Mouse (Mus musculus) hindbrain, embryonic 10.5 days (tissue): ENCODE measurements around the gene Gmcl1. TPM values are rescaled to one million over a fixed set of nuclear protein-coding genes. Genes with fewer than 3 reads are reported as not detected.

ENCODE experiments used
- DNase-seq: peaks from one replicate; pipeline ENCODE4 v3.0.0-alpha.2; 2017; ENCODE audit warnings: low spot score
- H3K27ac ChIP-seq: fragments of 300-500 bp; sonication (generic); 2 replicates; pipeline ENCODE4 v1.5.1; 2016; ENCODE audit warnings: mild to moderate bottlenecking, moderate library complexity
- H3K27me3 ChIP-seq: fragments of 300-500 bp; sonication (generic); 2 replicates; pipeline ENCODE4 v1.6.1; 2016; ENCODE audit warnings: mild to moderate bottlenecking; ENCODE audit not compliant: poor library complexity, insufficient read depth, severe bottlenecking
- H3K36me3 ChIP-seq: fragments of 300-500 bp; sonication (generic); 2 replicates; pipeline ENCODE4 v1.6.1; 2016; ENCODE audit warnings: mild to moderate bottlenecking, moderate library complexity
- H3K4me1 ChIP-seq: fragments of 300-500 bp; sonication (generic); replicated peaks from 2 replicates; pipeline ENCODE4 v1.6.1; 2016; ENCODE audit warnings: mild to moderate bottlenecking
- H3K4me3 ChIP-seq: fragments of 300-500 bp; sonication (generic); 2 replicates; pipeline ENCODE4 v1.5.1; 2016; ENCODE audit warnings: mild to moderate bottlenecking, moderate library complexity
- H3K9me3 ChIP-seq: fragments of 300-500 bp; sonication (generic); 2 replicates; pipeline ENCODE4 v1.6.1; 2016; ENCODE audit warnings: mild to moderate bottlenecking, moderate library complexity
- WGBS: fragments of 180-500 bp; shearing (Covaris S2); methylation state at CpG from one replicate; pipeline ENCODE4 v1.1.7; 2016; 5-methylcytosine and 5-hydroxymethylcytosine counted together
- polyA plus RNA-seq: library from polyadenylated mRNA; unstranded; fragments of >200 nt; fragmentation: Nextera tagmentation; extraction: Ambion mirVana; gene quantifications from 2 replicates; pipeline ENCODE4 v1.2.1, GENCODE M21; 2016

Gene Gmcl1
- polyA plus RNA-seq, 1 experiment from 2014 or later, result 38.1 TPM

- H3K4me1 ChIP-seq, result no peaks in the 10 kb centered on the region
- WGBS, result 85% methylated on average over 6 of the region's 6 CpGs
These were observed 32.5 kb upstream of the Gmcl1 start for GRCm38 (mm10) chr6:86765637-86766059.

GRCm38 (mm10) chr6:86754105-86754863 is 21.1 kb upstream of the Gmcl1 start:
- Histone ChIP-seq H3K36me3 (no peaks in the 10 kb centered on the region), H3K27ac (no peak overlapping the region), H3K4me3 (no peak overlapping the region), H3K4me1 (no peaks in the 10 kb centered on the region), H3K9me3 (no peaks in the 10 kb centered on the region), H3K27me3 (no peaks in the 10 kb centered on the region)
- 87% methylated on average over 10 of the region's 10 CpGs for WGBS
- DNase-seq, result no peak

More at GRCm38 (mm10) chr6:86765637-86766059, 32.5 kb upstream of the Gmcl1 start:
- no peaks in the 10 kb centered on the region for H3K36me3 ChIP-seq
- H3K4me3 ChIP-seq, result no peak overlapping the region
- H3K27ac ChIP-seq, result no peak overlapping the region
- no peak for DNase-seq
- no peaks in the 10 kb centered on the region for H3K9me3 ChIP-seq
- no peaks in the 10 kb centered on the region for H3K27me3 ChIP-seq

- DNase-seq, result no peak
- WGBS, result 84% methylated on average over 5 of the region's 5 CpGs
- H3K9me3 ChIP-seq, result no peaks in the 10 kb centered on the region
These were observed 19.8 kb upstream of the Gmcl1 start for GRCm38 (mm10) chr6:86752843-86753485.

GRCm38 (mm10) chr6:86750961-86751360 is 17.8 kb upstream of the Gmcl1 start:
- H3K9me3 ChIP-seq, result no peaks in the 10 kb centered on the region
- H3K4me3 ChIP-seq, result no peak overlapping the region
- H3K4me1 ChIP-seq, result no peaks in the 10 kb centered on the region
- no peak overlapping the region for H3K27ac ChIP-seq
- DNase-seq, result no peak
- H3K36me3 ChIP-seq, result no peaks in the 10 kb centered on the region
- WGBS, result 91% methylated on average over 4 of the region's 4 CpGs
- H3K27me3 ChIP-seq, result no peaks in the 10 kb centered on the region

More at GRCm38 (mm10) chr6:86752843-86753485, 19.8 kb upstream of the Gmcl1 start:
- no peaks in the 10 kb centered on the region for H3K4me1 ChIP-seq
- no peaks in the 10 kb centered on the region for H3K36me3 ChIP-seq
- no peaks in the 10 kb centered on the region for H3K27me3 ChIP-seq
- no peak overlapping the region for H3K27ac ChIP-seq
- H3K4me3 ChIP-seq, result no peak overlapping the region

GRCm38 (mm10) chr6:86749817-86750216 is 16.6 kb upstream of the Gmcl1 start:
- Histone ChIP-seq H3K4me1 (no peaks in the 10 kb centered on the region), H3K4me3 (no peak overlapping the region), H3K27ac (no peak overlapping the region), H3K27me3 (no peaks in the 10 kb centered on the region), H3K36me3 (no peaks in the 10 kb centered on the region), H3K9me3 (no peaks in the 10 kb centered on the region)
- DNase-seq, result no peak
- 87% methylated on average over 4 of the region's 4 CpGs for WGBS

DNA sequence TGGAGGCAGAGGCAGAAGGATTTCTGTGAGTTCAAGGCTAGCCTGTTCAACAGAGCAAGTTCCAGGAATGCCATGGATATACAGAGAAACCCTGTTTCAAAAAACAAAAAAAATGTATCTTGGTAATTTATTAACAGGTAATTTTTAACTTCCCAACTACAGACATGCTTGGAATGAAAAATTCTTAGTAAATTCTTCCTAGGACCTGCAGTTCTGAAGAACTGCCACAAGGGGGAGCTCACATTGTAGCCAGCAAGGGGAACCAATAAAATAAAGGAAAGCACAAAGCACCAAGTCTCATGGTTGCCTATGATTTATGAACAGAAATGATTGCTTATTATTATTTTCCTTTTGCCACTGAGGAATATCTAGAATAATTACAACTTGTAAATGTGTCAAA is 14.0 kb upstream of the Gmcl1 start:
- H3K4me3 ChIP-seq, result no peak overlapping the region
- peak; percentile 18 for DNase-seq
- H3K27me3 ChIP-seq, result no peaks in the 10 kb centered on the region
- H3K27ac ChIP-seq, result no peak overlapping the region
- H3K9me3 ChIP-seq, result no peaks in the 10 kb centered on the region
- no peaks in the 10 kb centered on the region for H3K36me3 ChIP-seq
- no peaks in the 10 kb centered on the region for H3K4me1 ChIP-seq

- Histone ChIP-seq H3K4me3 (no peak overlapping the region), H3K27ac (no peak overlapping the region), H3K4me1 (no peaks in the 10 kb centered on the region), H3K27me3 (no peaks in the 10 kb centered on the region), H3K9me3 (no peaks in the 10 kb centered on the region), H3K36me3 (no peaks in the 10 kb centered on the region)
- no peak for DNase-seq
- 41% methylated on average over 3 of the region's 3 CpGs for WGBS
These were observed 7.5 kb upstream of the Gmcl1 start for GRCm38 (mm10) chr6:86740652-86741051.

- Histone ChIP-seq H3K27ac (no peak overlapping the region), H3K4me3 (no peak overlapping the region), H3K4me1 (peaks cover 17% of the 10 kb centered on the region), H3K27me3 (no peaks in the 10 kb centered on the region), H3K36me3 (no peaks in the 10 kb centered on the region), H3K9me3 (no peaks in the 10 kb centered on the region)
- no peak for DNase-seq
- WGBS, result 82% methylated on average over 6 of the region's 6 CpGs
These were observed 3.6 kb upstream of the Gmcl1 start for GRCm38 (mm10) chr6:86736830-86737229.

GRCm38 (mm10) chr6:86736313-86736712 is 3.1 kb upstream of the Gmcl1 start:
- H3K27ac ChIP-seq, result no peak overlapping the region
- no peaks in the 10 kb centered on the region for H3K27me3 ChIP-seq
- no peaks in the 10 kb centered on the region for H3K36me3 ChIP-seq
- H3K4me3 ChIP-seq, result no peak overlapping the region
- peaks cover 21% of the 10 kb centered on the region for H3K4me1 ChIP-seq
- WGBS, result 92% methylated on average over 4 of the region's 4 CpGs
- no peak for DNase-seq
- H3K9me3 ChIP-seq, result no peaks in the 10 kb centered on the region

GRCm38 (mm10) chr6:86732276-86733173 is 658 bp downstream of the Gmcl1 start:
- under 1% methylated on average over 62 of the region's 62 CpGs for WGBS
- H3K4me1 ChIP-seq, result peaks cover 28% of the 10 kb centered on the region
- peak overlapping the region; percentile 94 for H3K27ac ChIP-seq
- peak; percentile 43 for DNase-seq
- no peaks in the 10 kb centered on the region for H3K27me3 ChIP-seq
- H3K4me3 ChIP-seq, result peak overlapping the region; percentile 81
- H3K36me3 ChIP-seq, result peaks cover 4% of the 10 kb centered on the region
- H3K9me3 ChIP-seq, result no peaks in the 10 kb centered on the region

GRCm38 (mm10) chr6:86728711-86729110 is 4.5 kb downstream of the Gmcl1 start:
- H3K4me1 ChIP-seq, result peaks cover 19% of the 10 kb centered on the region
- no peak overlapping the region for H3K4me3 ChIP-seq
- no peak overlapping the region for H3K27ac ChIP-seq
- H3K27me3 ChIP-seq, result no peaks in the 10 kb centered on the region
- WGBS, result 91% methylated on average over 5 of the region's 5 CpGs
- H3K36me3 ChIP-seq, result peaks cover 28% of the 10 kb centered on the region
- DNase-seq, result no peak
- no peaks in the 10 kb centered on the region for H3K9me3 ChIP-seq

DNA sequence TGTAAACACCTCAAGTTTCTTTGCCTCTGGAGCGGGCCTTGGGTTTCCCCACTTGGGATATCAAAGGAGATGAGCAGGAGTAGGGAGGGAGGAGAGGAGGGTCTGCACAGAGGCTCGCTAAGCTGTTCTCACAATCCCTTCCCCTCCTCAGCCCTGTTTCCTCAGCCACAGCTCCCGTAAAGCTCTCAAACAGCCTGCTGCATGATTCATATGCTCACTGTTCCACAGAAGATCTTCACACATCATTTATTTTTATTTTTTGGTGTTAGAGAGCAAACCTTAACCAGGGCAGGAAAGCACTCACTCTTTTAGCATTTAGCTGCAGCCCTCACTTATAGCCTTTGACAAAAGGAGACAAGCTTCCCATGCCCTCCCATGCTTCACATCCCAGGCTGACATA is 11.2 kb downstream of the Gmcl1 start:
- no peak for DNase-seq
- Histone ChIP-seq H3K36me3 (peaks cover 65% of the 10 kb centered on the region), H3K27me3 (no peaks in the 10 kb centered on the region), H3K27ac (no peak overlapping the region), H3K9me3 (no peaks in the 10 kb centered on the region), H3K4me1 (no peaks in the 10 kb centered on the region), H3K4me3 (no peak overlapping the region)
- 84% methylated on average over 3 of the region's 3 CpGs for WGBS
